Mouse (Mus musculus) liver, embryonic 14.5 days (tissue): ENCODE results near the gene Paox. TPM values are rescaled to one million over a fixed set of nuclear protein-coding genes. Genes with fewer than 3 reads are reported as not detected.

Experiments used
- ATAC-seq: fragments of 200-750 bp; cut with Nextera tagmentation; 2 replicates; pipeline ENCODE4 v1.8.0; 2017; ENCODE audit warnings: moderate number of reproducible peaks, mild to moderate bottlenecking, moderate library complexity; ENCODE audit not compliant: insufficient read depth
- DNase-seq, 3 experiments: peaks; one replicate each; pipeline ENCODE4 v3.0.0-alpha.2; 2012 to 2013; ENCODE audit warnings: low read depth in 3 of 3, low spot score in 3 of 3
- H3K27ac ChIP-seq: fragments of 300-500 bp; sonication (generic); 2 replicates; pipeline ENCODE4 v1.5.1; 2014; ENCODE audit warnings: moderate library complexity, mild to moderate bottlenecking, control low read depth, inconsistent platforms
- H3K27me3 ChIP-seq: fragments of 300-500 bp; sonication (generic); 2 replicates; pipeline ENCODE4 v1.6.1; 2014; ENCODE audit warnings: mild to moderate bottlenecking, low read length, moderate library complexity; ENCODE audit not compliant: control insufficient read depth, insufficient read depth
- H3K36me3 ChIP-seq: fragments of 300-500 bp; sonication (generic); replicated peaks from 2 replicates; pipeline ENCODE4 v1.6.1; 2014; ENCODE audit warnings: low read depth; ENCODE audit not compliant: control insufficient read depth, insufficient read depth
- H3K4me1 ChIP-seq, 2 experiments: fragments of 200-500 bp in 1 of 2; fragments of 300-500 bp in 1 of 2; sonication (generic) in 1 of 2; replicated peaks; 2 replicates each; pipeline ENCODE4 v1.6.1; 2012 to 2014; ENCODE audit warnings: antibody characterized with exemption in 1 of 2, inconsistent platforms in 1 of 2, low read length in 1 of 2; ENCODE audit not compliant: control insufficient read depth in 2 of 2, insufficient read depth in 2 of 2
- H3K4me2 ChIP-seq: fragments of 300-500 bp; sonication (generic); 2 replicates; pipeline ENCODE4 v1.6.1; 2014; ENCODE audit warnings: low read depth, mild to moderate bottlenecking, control low read depth, moderate library complexity
- H3K4me3 ChIP-seq, 2 experiments: fragments of 200-500 bp in 1 of 2; fragments of 300-500 bp in 1 of 2; sonication (generic) in 1 of 2; 2 replicates each; pipeline ENCODE4 v1.5.1; 2012 to 2014; ENCODE audit warnings: low read depth in 2 of 2, low read length in 2 of 2, mild to moderate bottlenecking in 2 of 2, control low read depth in 1 of 2, inconsistent platforms in 1 of 2, moderate library complexity in 1 of 2; ENCODE audit not compliant: insufficient read depth in 1 of 2
- H3K9ac ChIP-seq: fragments of 300-500 bp; sonication (generic); replicated peaks from 2 replicates; pipeline ENCODE4 v1.6.1; 2014; ENCODE audit warnings: mild to moderate bottlenecking, control low read depth, moderate library complexity
- H3K9me3 ChIP-seq: fragments of 300-500 bp; sonication (generic); 2 replicates; pipeline ENCODE4 v1.6.1; 2016; ENCODE audit warnings: low read length, mixed read lengths; ENCODE audit not compliant: control insufficient read depth
- CTCF ChIP-seq: IDR thresholded peaks from 2 replicates; pipeline ENCODE4 v1.5.1; 2016; ENCODE audit warnings: antibody characterized with exemption, low read depth, control low read depth
- EP300 ChIP-seq: IDR thresholded peaks from 2 replicates; pipeline ENCODE4 v1.6.1; 2016; ENCODE audit warnings: antibody characterized with exemption, low read depth
- WGBS: fragments of 180-500 bp; shearing (Covaris S2); extraction: QIAGEN DNeasy Blood & Tissue Kit; methylation state at CpG from one replicate; pipeline ENCODE4 v1.1.7; 2014; ENCODE audit not compliant: insufficient replicate concordance; 5-methylcytosine and 5-hydroxymethylcytosine counted together
- polyA plus RNA-seq, 2 experiments: library from polyadenylated mRNA; depleted of rRNA in 1 of 2; stranded (reverse) in 1 of 2; unstranded in 1 of 2; fragments of >200 nt; fragmentation: Nextera tagmentation in 1 of 2; extraction: Ambion mirVana in 1 of 2; gene quantifications; 2 replicates each; pipeline versions ENCODE4 v1.2.1 to v1.2.3; 2012 to 2014

Gene Paox
- polyA plus RNA-seq, 2 experiments, result 4.2 to 10.4 TPM

GRCm38 (mm10) chr7:140167950-140168349 is 52.4 kb downstream of the Paox start:
- Histone ChIP-seq H3K9me3 (no peaks in the 10 kb centered on the region), H3K27me3 (no peaks in the 10 kb centered on the region), H3K4me3 (no peak overlapping the region), H3K9ac (no peak overlapping the region), H3K36me3 (no peaks in the 10 kb centered on the region), H3K4me1 (no peaks in the 10 kb centered on the region), H3K27ac (no peak overlapping the region), H3K4me2 (no peak overlapping the region)
- ATAC-seq (no peak), DNase-seq (no peak)
- no peak for TF ChIP-seq CTCF
- TF ChIP-seq EP300, result no peak
- WGBS, result 55% methylated on average over 1 of the region's 1 CpGs

GRCm38 (mm10) chr7:140169386-140169785 is 53.8 kb downstream of the Paox start:
- Histone ChIP-seq H3K27me3 (no peaks in the 10 kb centered on the region), H3K36me3 (no peaks in the 10 kb centered on the region), H3K9ac (no peak overlapping the region), H3K9me3 (no peaks in the 10 kb centered on the region), H3K27ac (no peak overlapping the region), H3K4me3 (no peak overlapping the region), H3K4me1 (no peaks in the 10 kb centered on the region), H3K4me2 (no peak overlapping the region)
- no peak for ATAC-seq
- WGBS, result 57% methylated on average over 4 of the region's 4 CpGs
- no peak for DNase-seq
- TF ChIP-seq CTCF (no peak), EP300 (no peak)

- Histone ChIP-seq H3K27ac (no peak overlapping the region), H3K36me3 (no peaks in the 10 kb centered on the region), H3K4me3 (no peak overlapping the region), H3K9ac (no peak overlapping the region), H3K4me2 (no peak overlapping the region), H3K9me3 (no peaks in the 10 kb centered on the region), H3K27me3 (no peaks in the 10 kb centered on the region), H3K4me1 (no peaks in the 10 kb centered on the region)
- TF ChIP-seq EP300 (no peak), CTCF (no peak)
- DNase-seq (no peak), ATAC-seq (no peak)
- 68% methylated on average over 3 of the region's 3 CpGs for WGBS
These were observed 55.3 kb downstream of the Paox start for GRCm38 (mm10) chr7:140170863-140171262.

- Histone ChIP-seq H3K9me3 (no peaks in the 10 kb centered on the region), H3K27me3 (no peaks in the 10 kb centered on the region), H3K36me3 (no peaks in the 10 kb centered on the region), H3K9ac (no peak within 1 kb of the TSS), H3K4me1 (no peaks in the 10 kb centered on the region), H3K4me3 (no peak within 1 kb of the TSS), H3K4me2 (no peak within 1 kb of the TSS), H3K27ac (no peak within 1 kb of the TSS)
- ATAC-seq (no peak), DNase-seq (no peak)
- WGBS, result 8% methylated on average over 1 of the region's 1 CpGs
- TF ChIP-seq CTCF (no peak), EP300 (no peak)
These were observed 57.3 kb downstream of the Paox start, which contains the start of gene Olfr523 for GRCm38 (mm10) chr7:140172936-140173335. TSS of gene Olfr523 (plus strand) at chr7:140173217.

GRCm38 (mm10) chr7:140179176-140179575 is 63.6 kb downstream of the Paox start:
- H3K9ac ChIP-seq, result no peak overlapping the region
- no peaks in the 10 kb centered on the region for H3K4me1 ChIP-seq
- H3K4me2 ChIP-seq, result no peak overlapping the region
- DNase-seq, result no peak
- H3K9me3 ChIP-seq, result no peaks in the 10 kb centered on the region
- H3K36me3 ChIP-seq, result no peaks in the 10 kb centered on the region
- H3K4me3 ChIP-seq, result no peak overlapping the region
- no peak overlapping the region for H3K27ac ChIP-seq
- no peak for TF ChIP-seq CTCF
- TF ChIP-seq EP300, result no peak
- no peaks in the 10 kb centered on the region for H3K27me3 ChIP-seq
- WGBS, result 77% methylated on average over 2 of the region's 2 CpGs
- ATAC-seq, result no peak

- H3K27ac ChIP-seq, result no peak overlapping the region
- no peak overlapping the region for H3K4me2 ChIP-seq
- H3K27me3 ChIP-seq, result no peaks in the 10 kb centered on the region
- H3K9ac ChIP-seq, result no peak overlapping the region
- ATAC-seq, result no peak
- no peaks in the 10 kb centered on the region for H3K9me3 ChIP-seq
- no peak for TF ChIP-seq CTCF
- TF ChIP-seq EP300, result no peak
- no peaks in the 10 kb centered on the region for H3K36me3 ChIP-seq
- no peak overlapping the region for H3K4me3 ChIP-seq
- DNase-seq, result no peak
- no peaks in the 10 kb centered on the region for H3K4me1 ChIP-seq
- 50% methylated on average over 2 of the region's 2 CpGs for WGBS
These were observed 65.1 kb downstream of the Paox start for GRCm38 (mm10) chr7:140180692-140181091.
